Mouse (Mus musculus): Measurements from ENCODE around the gene Wnt6.
A peak's percentile ranks its signal among the peaks of the same experiment; 100 is the strongest.

Wnt6 gene

GRCm38 (mm10) chr1:74774062-74774461, 2.4 kb downstream of the Wnt6 start:
- no peak for DNase-seq (ENCODE audit: low spot score in 2 of 2)

DNA sequence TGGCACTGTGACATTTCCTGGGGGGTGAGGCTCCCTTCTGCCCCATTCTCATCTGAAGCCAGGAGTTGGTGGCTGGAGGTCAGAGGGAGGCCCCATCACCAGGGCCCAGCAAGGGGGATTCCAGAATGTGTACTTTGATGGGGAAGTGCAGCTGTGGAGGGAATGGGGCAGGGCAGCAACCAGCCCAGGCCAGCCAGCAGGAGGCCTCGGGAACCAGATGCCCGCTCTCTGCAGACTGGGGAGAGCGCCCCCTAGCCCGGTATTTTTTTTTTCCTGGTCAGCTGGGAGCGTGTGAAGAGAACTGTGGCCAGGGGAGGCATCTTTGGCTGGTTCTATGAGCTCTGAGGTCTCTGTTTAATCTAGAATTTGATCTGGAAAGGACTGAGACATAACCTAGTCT, 4.1 kb downstream of the Wnt6 start:
- no peak for DNase-seq (ENCODE audit: low spot score in 2 of 2)

- no peak for DNase-seq (ENCODE audit: low spot score in 2 of 2)
Observed at GRCm38 (mm10) chr1:74778934-74779486, 7.3 kb downstream of the Wnt6 start.

GRCm38 (mm10) chr1:74782045-74782444, 10.4 kb downstream of the Wnt6 start:
- DNase-seq (ENCODE audit: low spot score in 2 of 2), result no peak

- DNase-seq (ENCODE audit: low spot score in 2 of 2), result no peak
Observed at GRCm38 (mm10) chr1:74783554-74783953, 11.9 kb downstream of the Wnt6 start.

- peak in 1 of 2 experiments; percentile 65 for DNase-seq (ENCODE audit: low spot score in 2 of 2)
Observed at GRCm38 (mm10) chr1:74784041-74784759, 12.5 kb downstream of the Wnt6 start.

DNA sequence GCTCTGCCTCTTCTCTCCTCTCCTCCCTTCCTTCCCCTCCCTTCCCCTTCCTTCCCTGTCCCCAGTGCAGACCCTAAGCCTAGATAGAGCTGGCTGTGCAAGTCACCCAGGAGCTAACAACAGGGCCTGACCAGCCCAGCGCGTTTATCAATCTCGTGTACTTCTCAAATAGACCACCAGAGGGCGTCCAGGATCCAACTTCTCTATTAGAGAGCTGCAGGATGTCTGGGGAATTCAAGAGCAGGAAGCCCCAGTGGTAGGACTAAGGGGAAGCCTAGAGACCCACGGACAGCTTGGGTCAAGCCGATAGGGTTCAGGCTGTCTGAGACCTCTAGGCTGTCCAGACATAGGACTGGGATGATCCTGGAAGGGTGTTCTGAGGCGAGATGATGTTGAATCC, 16.2 kb downstream of the Wnt6 start:
- DNase-seq (ENCODE audit: low spot score in 2 of 2), result peak in 1 of 2 experiments; percentile 84

GRCm38 (mm10) chr1:74788603-74789176, 17.0 kb downstream of the Wnt6 start:
- DNase-seq (ENCODE audit: low spot score in 2 of 2), result no peak

- no peak for DNase-seq (ENCODE audit: low spot score in 2 of 2)
Observed at GRCm38 (mm10) chr1:74790095-74790494, 18.4 kb downstream of the Wnt6 start.

GRCm38 (mm10) chr1:74791249-74791648, 19.6 kb downstream of the Wnt6 start, which contains the start of gene Wnt10a:
TSS of gene Wnt10a (plus strand) at chr1:74791516.
- no peak for DNase-seq (ENCODE audit: low spot score in 2 of 2)

GRCm38 (mm10) chr1:74792831-74793660, 21.4 kb downstream of the Wnt6 start:
- DNase-seq (ENCODE audit: low spot score in 2 of 2), result no peak

DNA sequence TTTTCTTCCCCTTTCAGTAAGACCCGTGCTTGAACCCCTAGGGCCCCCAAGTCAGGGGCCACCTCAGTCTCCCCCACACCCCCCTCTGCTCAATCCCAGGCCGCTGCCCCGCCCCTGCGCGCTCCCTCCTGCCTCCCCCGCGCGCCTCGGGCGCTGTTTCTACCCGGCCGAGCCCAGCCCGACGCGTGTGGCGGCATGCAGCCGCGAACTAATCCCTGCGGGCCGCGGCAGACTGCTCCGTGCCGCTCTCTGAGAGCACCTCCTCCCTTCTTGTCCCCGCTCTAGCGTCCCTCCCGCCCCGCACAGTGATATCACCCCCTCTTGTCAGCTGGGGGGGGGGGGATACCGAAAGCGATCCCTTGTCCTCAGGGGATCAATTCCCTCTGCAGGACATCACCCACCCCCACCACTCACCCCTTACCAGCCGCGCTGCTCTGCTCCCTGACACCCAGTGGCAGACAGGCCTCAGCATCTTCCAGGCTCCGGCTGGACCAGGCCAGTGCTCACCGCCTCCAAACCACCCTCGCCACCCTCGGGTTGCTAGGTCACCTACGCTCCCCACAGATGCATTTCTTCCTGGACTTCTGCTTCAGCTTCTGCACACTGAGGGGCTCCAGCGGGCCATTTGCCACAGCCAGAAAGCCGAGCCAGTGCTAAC, 22.9 kb downstream of the Wnt6 start:
- DNase-seq (ENCODE audit: low spot score in 2 of 2), result no peak

GRCm38 (mm10) chr1:74795145-74795529, 23.4 kb downstream of the Wnt6 start:
- DNase-seq (ENCODE audit: low spot score in 2 of 2), result no peak

- peak in 1 of 2 experiments; percentile 75 for DNase-seq (ENCODE audit: low spot score in 2 of 2)
Observed at GRCm38 (mm10) chr1:74797459-74797858, 25.8 kb downstream of the Wnt6 start.

DNA sequence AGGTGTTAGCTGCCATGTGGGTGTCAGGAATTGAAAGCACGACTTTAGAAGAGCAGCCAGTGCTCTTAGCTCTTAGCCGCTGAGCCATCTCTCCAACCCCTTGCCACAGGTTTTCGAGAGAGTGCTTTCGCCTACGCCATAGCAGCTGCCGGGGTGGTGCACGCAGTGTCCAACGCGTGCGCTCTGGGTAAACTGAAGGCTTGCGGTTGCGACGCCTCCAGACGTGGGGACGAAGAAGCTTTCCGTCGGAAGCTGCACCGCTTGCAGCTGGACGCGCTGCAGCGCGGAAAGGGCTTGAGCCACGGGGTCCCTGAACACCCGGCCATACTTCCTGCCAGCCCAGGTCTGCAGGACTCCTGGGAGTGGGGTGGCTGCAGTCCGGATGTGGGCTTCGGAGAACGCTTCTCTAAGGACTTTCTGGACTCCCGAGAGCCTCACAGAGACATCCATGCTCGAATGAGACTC, 28.8 kb downstream of the Wnt6 start:
- no peak for DNase-seq (ENCODE audit: low spot score in 2 of 2)

- no peak for DNase-seq (ENCODE audit: low spot score in 2 of 2)
Observed at GRCm38 (mm10) chr1:74801631-74802140, 30.0 kb downstream of the Wnt6 start.

- no peak for DNase-seq (ENCODE audit: low spot score in 2 of 2)
Observed at GRCm38 (mm10) chr1:74802795-74803656, 31.3 kb downstream of the Wnt6 start.

DNA sequence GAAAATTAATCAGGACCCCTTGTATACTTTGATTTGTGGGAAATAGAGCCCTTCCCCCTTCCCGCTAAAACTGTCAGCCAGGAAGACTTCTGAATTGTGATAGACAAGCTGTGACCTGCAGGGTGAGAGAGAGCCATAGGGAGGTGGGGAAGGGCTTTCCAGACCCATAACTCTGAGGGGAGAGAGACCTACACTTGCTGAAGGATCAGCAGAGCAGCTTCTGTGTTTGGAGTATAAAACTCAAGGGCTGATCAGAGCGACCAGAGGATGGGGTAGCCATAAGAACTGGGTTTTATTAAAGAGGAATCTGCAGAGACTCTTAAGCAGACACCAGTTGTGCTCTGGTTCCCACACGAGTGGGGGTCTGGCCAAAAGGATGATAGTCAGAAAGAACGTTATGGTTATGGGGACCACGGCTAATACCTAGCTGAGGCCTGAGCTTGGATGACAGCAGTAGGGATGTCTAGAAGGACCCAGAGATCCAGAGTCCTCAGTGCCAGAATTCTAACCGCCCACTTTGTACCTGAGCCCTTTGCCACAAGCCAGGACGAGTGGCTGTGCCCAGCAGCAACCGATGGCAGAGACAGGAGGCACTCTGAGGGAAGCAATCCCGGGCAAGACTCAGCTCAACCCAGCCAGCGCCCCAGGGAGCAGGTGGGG, 32.6 kb downstream of the Wnt6 start:
- no peak for DNase-seq (ENCODE audit: low spot score in 2 of 2)

DNA sequence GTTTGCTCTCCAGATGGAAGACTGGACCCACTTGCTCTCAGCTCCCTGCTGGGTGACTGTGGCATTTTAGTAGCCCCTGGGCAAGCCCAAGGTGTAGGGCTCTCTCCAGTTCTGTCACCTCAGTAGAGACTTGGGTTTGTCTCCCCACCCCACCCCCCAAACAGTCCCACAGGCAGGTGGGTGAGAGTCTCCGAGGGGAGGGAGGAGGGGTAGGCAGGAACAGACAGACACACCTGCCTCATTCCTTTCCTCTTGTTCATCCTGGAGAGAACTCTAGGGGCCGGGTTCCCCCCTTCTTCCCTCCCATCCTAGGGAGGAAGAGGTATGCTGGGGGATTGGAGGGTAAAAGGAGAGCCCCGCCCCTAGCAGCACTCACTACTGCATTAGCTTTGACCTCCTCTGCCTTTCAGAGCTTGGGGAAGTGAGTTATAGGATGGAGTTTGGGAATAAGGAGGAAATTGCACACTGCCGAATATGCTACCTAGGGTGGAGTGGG, 33.7 kb downstream of the Wnt6 start:
- DNase-seq (ENCODE audit: low spot score in 2 of 2), result no peak

GRCm38 (mm10) chr1:74805843-74806242, 34.2 kb downstream of the Wnt6 start:
- no peak for DNase-seq (ENCODE audit: low spot score in 2 of 2)
